Mouse (Mus musculus): ENCODE measurements around the gene Ddx46. TPM values are rescaled to one million over a fixed set of nuclear protein-coding genes. Genes with fewer than 3 reads are reported as not detected.
"Not testable (repeated sequence)": the region's sequence is repeated elsewhere in the genome, so short reads cannot be mapped to it uniquely, and the experiment has no call there.

The Ddx46 gene
- total RNA-seq, 2 experiments from 2014 or later = 40.3 to 45.4 TPM

GRCm38 (mm10) chr13:55636185-55636983, 1.6 kb downstream of the Ddx46 start:
- no peak for DNase-seq (ENCODE audit: low spot score in 2 of 2)

- DNase-seq (ENCODE audit: low spot score in 2 of 2) = peak; percentile 71 to 78
Observed at GRCm38 (mm10) chr13:55640480-55640879, 5.7 kb downstream of the Ddx46 start.

DNA sequence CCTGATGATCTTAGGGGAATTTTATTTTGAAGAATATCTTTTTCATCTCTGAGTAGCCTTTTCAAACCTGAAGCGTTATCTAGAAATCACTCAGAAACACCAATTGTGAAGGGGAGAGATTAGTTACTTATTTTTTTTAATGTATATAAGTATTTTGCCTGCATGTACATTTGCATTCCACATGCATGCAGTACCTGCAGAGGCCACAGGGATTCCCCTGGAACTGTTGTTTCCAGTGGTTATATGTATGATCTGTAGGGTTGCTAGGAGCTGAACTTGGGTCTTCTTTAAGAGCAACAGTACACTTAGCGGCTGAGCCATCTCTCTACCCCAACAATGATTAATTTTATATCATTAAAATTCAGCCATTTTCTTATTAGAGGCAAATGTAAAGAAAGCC, 9.7 kb downstream of the Ddx46 start:
- no peak for DNase-seq (ENCODE audit: low spot score in 2 of 2)

GRCm38 (mm10) chr13:55650098-55650497, 15.3 kb downstream of the Ddx46 start:
- no peak for DNase-seq (ENCODE audit: low spot score in 2 of 2)

GRCm38 (mm10) chr13:55650980-55651379, 16.2 kb downstream of the Ddx46 start:
- no peak for DNase-seq (ENCODE audit: low spot score in 2 of 2)

DNA sequence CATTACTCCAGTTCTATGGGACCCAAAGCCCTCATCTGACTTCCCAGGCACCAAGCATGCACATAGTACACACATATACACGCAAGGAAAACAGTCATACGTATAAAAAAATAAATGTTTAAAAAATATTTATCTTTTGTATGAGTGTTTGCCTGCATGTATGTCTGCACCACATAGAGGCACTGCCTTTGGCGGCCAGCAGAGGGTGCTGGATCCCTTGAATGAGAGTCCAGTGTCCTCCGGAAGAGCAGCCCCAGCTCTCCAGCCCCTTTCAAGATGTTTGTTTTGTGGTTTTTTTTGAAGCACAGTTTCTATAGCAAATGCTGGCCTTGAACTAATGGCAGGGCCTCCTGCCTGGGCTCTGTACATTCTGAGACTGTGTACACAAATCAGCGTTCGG, 33.7 kb downstream of the Ddx46 start:
- DNase-seq (ENCODE audit: low spot score in 2 of 2) = no peak

DNA sequence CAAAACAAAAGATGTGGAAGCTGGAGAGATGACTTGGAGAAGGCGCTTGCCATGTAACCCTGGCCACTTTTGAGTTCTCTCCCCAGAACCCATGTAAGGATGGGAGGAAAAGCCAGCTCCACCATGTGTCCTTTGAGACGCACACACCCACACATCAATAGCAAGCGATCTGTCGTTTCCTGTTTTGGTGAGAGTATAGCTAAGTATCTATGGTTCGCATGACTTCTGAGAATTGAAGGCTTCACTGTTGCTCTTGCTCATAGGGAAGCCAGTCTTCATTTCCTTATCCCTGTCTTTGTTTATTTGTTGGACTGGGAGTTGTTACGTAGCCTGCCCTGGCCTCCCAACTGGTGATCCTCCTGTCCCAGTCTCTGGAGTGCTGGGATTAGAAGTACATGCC, 37.9 kb downstream of the Ddx46 start:
- no peak for DNase-seq (ENCODE audit: low spot score in 2 of 2)

- DNase-seq (ENCODE audit: low spot score in 2 of 2) = no peak
Observed at GRCm38 (mm10) chr13:55677364-55677763, 42.5 kb downstream of the Ddx46 start.

- DNase-seq (ENCODE audit: low spot score in 2 of 2) = no peak
Observed at GRCm38 (mm10) chr13:55682201-55682600, 47.4 kb downstream of the Ddx46 start.

DNA sequence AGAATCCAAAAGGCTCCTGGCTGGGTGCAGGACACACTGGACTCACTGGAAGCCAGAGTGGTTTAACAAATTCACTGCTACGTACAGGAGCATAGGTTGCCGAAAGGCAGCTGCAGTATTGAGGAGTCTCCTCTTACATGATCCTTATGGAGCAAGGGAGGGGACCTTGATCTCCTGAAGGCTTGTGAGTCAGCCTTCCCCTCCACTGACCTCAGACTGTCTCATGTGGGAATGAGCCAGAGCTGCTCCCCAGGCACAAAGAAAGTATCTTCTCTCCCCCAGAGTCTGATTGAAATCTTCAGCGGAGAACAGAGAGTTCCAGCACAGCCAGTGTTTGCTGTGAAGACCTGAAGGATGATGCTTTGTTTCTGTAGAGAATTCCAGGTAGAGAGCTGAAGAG, 48.8 kb downstream of the Ddx46 start:
- no peak for DNase-seq (ENCODE audit: low spot score in 2 of 2)

DNA sequence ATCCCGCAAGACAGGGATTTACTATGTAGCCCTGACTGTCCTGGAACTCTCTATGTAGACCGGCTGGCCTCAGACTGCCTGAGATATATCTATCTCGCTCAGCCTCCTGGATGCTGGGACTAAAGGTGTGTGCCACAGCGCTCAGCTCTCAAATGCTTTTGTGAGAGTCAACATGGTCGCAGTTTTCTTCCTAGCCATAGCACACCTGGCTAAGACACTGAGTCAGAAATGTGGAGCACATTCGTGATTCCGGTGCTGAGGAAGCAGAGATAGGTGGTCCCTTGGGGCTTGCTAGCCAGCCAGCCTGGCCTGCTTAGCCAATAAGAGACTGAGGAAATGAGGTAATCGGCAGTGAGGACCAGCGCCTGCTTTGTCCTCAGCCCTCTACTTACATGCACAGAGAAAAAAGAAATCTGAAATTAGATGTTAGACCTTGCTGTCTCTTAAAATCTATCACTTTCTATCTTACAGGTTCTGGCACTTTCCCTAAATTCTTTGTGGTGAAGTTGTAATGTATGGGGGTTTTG, 51.3 kb downstream of the Ddx46 start:
- no peak for DNase-seq (ENCODE audit: low spot score in 2 of 2)

- DNase-seq (ENCODE audit: low spot score in 2 of 2) = no peak
Observed at GRCm38 (mm10) chr13:55687927-55688602, 53.2 kb downstream of the Ddx46 start.

DNA sequence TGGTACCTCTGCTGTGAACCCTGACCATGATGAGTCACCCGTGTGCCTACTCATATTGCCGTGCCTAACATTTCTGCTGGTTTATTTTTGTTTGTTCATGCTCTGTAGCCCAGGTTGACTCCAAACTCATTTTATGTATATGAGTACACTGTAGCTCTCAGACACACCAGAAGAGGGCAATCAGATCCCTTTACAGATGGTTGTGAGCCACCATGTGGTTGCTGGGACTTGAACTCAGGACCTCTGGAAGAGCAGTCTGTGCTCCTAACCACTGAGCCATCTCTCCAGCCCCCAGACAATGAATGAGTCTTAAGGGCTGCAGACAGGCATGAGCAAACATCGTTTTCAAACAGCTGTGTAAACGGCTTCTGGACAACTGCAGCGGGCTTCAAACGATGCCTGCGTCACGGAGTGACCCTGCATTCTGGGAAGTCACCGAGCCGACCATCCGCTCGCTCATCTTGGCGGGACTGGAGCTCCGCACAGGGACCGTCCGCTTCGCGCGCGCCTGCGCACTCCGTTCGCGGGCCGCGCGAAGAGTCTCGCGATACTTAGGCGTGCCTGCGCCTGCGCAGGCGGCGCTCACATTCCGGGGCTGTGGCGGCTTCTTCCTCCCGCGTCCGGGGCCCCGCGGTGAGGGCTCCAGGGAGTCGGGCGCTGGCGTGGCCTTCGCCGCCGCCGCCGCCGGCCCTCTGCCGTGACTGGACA, 57.9 kb downstream of the Ddx46 start, which contains the start of gene B230219D22Rik:
B230219D22Rik (plus strand) TSS at position 590 of the 708 bp plus-strand sequence.
- DNase-seq (ENCODE audit: low spot score in 2 of 2) = peak; percentile 82 to 91

- DNase-seq (ENCODE audit: low spot score in 2 of 2) = no peak
Observed at GRCm38 (mm10) chr13:55693243-55693721, 58.5 kb downstream of the Ddx46 start.

- no peak for DNase-seq (ENCODE audit: low spot score in 2 of 2)
Observed at GRCm38 (mm10) chr13:55694110-55694509, 59.3 kb downstream of the Ddx46 start.

- DNase-seq (ENCODE audit: low spot score in 2 of 2) = not testable (repeated sequence)
Observed at GRCm38 (mm10) chr13:55695989-55696388, 61.2 kb downstream of the Ddx46 start.

- DNase-seq (ENCODE audit: low spot score in 2 of 2) = no peak
Observed at GRCm38 (mm10) chr13:55704301-55704700, 69.5 kb downstream of the Ddx46 start.

DNA sequence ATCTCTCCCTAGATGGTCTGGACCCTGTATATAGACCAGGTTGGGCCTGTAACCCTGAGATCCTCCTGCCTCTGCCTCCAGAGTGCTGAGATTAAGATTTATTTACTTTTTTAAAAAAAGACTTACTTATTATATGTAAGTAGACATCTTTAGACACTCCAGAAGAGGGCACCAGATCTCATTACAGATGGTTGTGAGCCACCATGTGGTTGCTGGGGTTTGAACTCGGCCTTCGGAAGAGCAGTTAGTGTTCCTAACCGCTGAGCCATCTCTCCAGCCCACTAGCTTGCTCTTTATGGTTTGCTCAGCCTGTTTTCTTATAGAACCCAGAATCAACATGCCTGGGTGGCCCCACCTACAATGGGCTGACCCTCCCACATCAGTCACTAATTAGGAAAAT, 78.0 kb downstream of the Ddx46 start:
- no peak for DNase-seq (ENCODE audit: low spot score in 2 of 2)

DNA sequence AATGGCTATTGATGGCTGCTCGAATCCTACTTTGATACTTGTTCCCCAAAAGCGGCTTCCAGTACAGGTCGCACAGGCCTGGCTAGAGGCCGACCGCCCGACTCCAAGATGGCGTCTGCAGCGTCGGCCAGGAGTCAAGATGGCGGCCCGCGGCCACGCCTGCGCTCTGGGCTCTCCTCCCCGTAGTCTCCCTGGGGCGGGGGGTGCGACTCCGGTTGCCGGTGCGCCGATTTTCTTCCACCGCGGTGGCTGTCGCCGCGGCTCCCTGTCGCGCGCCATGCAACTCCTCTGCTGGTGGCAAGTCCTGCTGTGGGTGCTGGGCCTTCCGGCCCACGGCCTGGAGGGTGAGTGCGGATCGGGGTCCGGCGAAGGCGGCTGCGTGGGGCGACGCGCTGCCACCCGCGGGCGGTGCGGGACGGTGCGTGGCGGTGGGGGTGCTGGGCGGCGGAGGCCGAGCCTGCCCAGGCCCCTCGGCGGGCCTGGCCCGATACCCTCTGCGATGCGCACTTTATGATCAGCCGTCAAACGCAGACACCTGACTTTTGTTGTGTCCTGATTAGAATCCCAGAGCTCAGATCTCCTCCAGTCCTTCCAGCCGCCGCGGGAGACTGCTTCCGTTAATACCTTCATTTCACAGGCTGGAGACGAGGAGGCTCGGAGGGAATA, 79.8 kb downstream of the Ddx46 start, which contains the start of gene Txndc15:
Txndc15 (plus strand) TSS at position 150 of the 666 bp plus-strand sequence.
- DNase-seq (ENCODE audit: low spot score in 2 of 2) = peak; percentile 86 to 89

DNA sequence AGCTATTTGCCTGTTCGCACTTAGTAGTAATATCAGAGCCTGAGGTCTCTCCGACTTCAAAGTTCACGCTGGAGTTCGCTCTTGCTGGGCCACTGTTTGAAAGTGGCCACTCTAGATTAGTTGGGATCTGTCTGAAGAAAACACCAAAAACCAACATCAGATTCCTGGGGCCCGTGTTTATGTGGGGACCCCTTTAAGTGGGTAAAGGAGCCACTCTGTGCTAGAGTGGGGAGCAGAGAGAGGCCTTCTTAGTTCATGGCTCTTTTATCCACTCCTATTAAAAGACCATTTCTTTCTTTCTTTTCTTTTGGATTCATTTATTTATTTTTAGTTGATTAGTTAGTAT, 80.3 kb downstream of the Ddx46 start:
- no peak for DNase-seq (ENCODE audit: low spot score in 2 of 2)

Measured in left cerebral cortex, adult 18-20 months (tissue).